In genomic region chr7:73531506-73532093, GRCm38 (mm10) we compare ENCODE assay signal across 8 mouse cellular contexts. TPM values are rescaled to one million over a fixed set of nuclear protein-coding genes. Genes with fewer than 3 reads are reported as not detected.
DNase-seq lines count a peak whose midpoint lies in the region; ATAC-seq and TF ChIP-seq lines count a peak whose summit lies in the region.

No protein-coding gene starts in this region.

- H3K4me2 ChIP-seq in kidney, embryonic 14.5 days (replicated peaks; ENCODE audit: low read depth, low read length), result no peak overlapping the region
- H3K4me2 ChIP-seq in intestine, embryonic 16.5 days (ENCODE audit: low read depth, low read length), result no peak overlapping the region

- H3K4me1 ChIP-seq in kidney, embryonic 14.5 days (ENCODE audit: control insufficient read depth, insufficient read depth, low read length), result peaks cover 22% of the 10 kb centered on the region
- peaks cover 75% of the 10 kb centered on the region for H3K4me1 ChIP-seq in G1E (ENCODE audit: insufficient read depth, low read depth, low read length)
- H3K4me1 ChIP-seq in intestine, embryonic 16.5 days (ENCODE audit: control insufficient read depth, insufficient read depth, low read length), result peaks cover 45% of the 10 kb centered on the region

- H3K4me3 ChIP-seq in kidney, embryonic 14.5 days (ENCODE audit: low read length), result no peak overlapping the region
- H3K4me3 ChIP-seq in G1E (ENCODE audit: low read depth, low read length), result no peak overlapping the region
- no peak overlapping the region for H3K4me3 ChIP-seq in intestine, embryonic 16.5 days (ENCODE audit: low read length)

- no peak for DNase-seq in kidney, adult 8-10 months
- peak; percentile 80 for DNase-seq in 416B (ENCODE audit: low read depth)
- no peak for DNase-seq in G1E (ENCODE audit: low spot score)
- no peak for DNase-seq in frontal cortex, adult 2 months (ENCODE audit: extremely low spot score in 1 of 2, low spot score in 1 of 2)
- no peak for DNase-seq in layer of hippocampus, postnatal 14 days (ENCODE audit: low spot score in 2 of 2)

- H3K27ac ChIP-seq in kidney, embryonic 14.5 days (ENCODE audit: low read depth, low read length), result peak overlapping the region; percentile 62
- peak overlapping the region; percentile 45; the same call in 1 of the 2 replicates for H3K27ac ChIP-seq in intestine, embryonic 16.5 days (ENCODE audit: low read length)

- peaks cover 30% of the 10 kb centered on the region; the same call in 1 of the 2 replicates for H3K36me3 ChIP-seq in kidney, embryonic 14.5 days (ENCODE audit: control insufficient read depth, insufficient read depth, low read length)
- peaks cover 76% of the 10 kb centered on the region for H3K36me3 ChIP-seq in G1E (replicated peaks)
- no peaks in the 10 kb centered on the region for H3K36me3 ChIP-seq in intestine, embryonic 16.5 days (ENCODE audit: control insufficient read depth, insufficient read depth, low read length)

- no peak for ATAC-seq in kidney, embryonic 14.5 days (ENCODE audit: low FRiP score, low TSS enrichment)
- 0 out of 2 replicates have a peak, but pooled peaks have one; percentile 45 for ATAC-seq in G1E (ENCODE audit: extremely low read depth, insufficient number of reproducible peaks, low FRiP score, poor library complexity, severe bottlenecking)
- no peak for ATAC-seq in intestine, embryonic 16.5 days
- ATAC-seq in frontal cortex, adult (ENCODE audit: low TSS enrichment), result no peak

- no peaks in the 10 kb centered on the region for H3K27me3 ChIP-seq in kidney, embryonic 14.5 days (ENCODE audit: control insufficient read depth, insufficient read depth, low read length)
- no peaks in the 10 kb centered on the region for H3K27me3 ChIP-seq in G1E (ENCODE audit: insufficient read depth, low read length)
- no peaks in the 10 kb centered on the region for H3K27me3 ChIP-seq in intestine, embryonic 16.5 days (replicated peaks; ENCODE audit: control insufficient read depth, insufficient read depth, low read length)

- WGBS in kidney, embryonic 14.5 days, result 74% methylated on average over 7 of the region's 7 CpGs
- 74% methylated on average over 7 of the region's 7 CpGs for WGBS in intestine, embryonic 16.5 days

- no peak for TF ChIP-seq CTCF in G1E (IDR thresholded peaks at IDR 0.05; ENCODE audit: low read depth, low read length)

- H3K9ac ChIP-seq in kidney, embryonic 14.5 days (ENCODE audit: low read depth, low read length), result no peak overlapping the region
- 0 out of 2 replicates have a peak overlapping the region, but pooled peaks have one; percentile 13 for H3K9ac ChIP-seq in intestine, embryonic 16.5 days (ENCODE audit: low read depth, low read length)

- H3K9me3 ChIP-seq in kidney, embryonic 14.5 days (ENCODE audit: control insufficient read depth, low read length), result no peaks in the 10 kb centered on the region
- no peaks in the 10 kb centered on the region for H3K9me3 ChIP-seq in G1E (replicated peaks)
- no peaks in the 10 kb centered on the region for H3K9me3 ChIP-seq in intestine, embryonic 16.5 days (ENCODE audit: control insufficient read depth, low read length)

RNA-seq across cellular contexts. Expression of gene Chd2, which starts 10.0 kb away (rescaled TPM):
- polyA plus RNA-seq in kidney, embryonic 14.5 days (2014; fragmentation: Nextera tagmentation; extraction: Ambion mirVana), result 43.7 and 70.9 TPM in 2 replicates
- total RNA-seq in G1E (2014; fragmentation: Nextera tagmentation) (217 and 257 TPM in 2 replicates), G1E (2017) (83.7 and 125 TPM in 2 replicates)
- polyA plus RNA-seq in G1E (2012), result 57.8 and 76.7 TPM in 2 replicates
- polyA plus RNA-seq in intestine, embryonic 16.5 days (2015; fragmentation: Nextera tagmentation; extraction: Ambion mirVana), result 40.1 and 41.1 TPM in 2 replicates
- polyA plus RNA-seq in frontal cortex, adult 2 months (2012; rRNA removed), result 34.3 and 37.0 TPM in 2 replicates
- 10 to 100 TPM; 47.2 to 49.8 TPM for total RNA-seq in layer of hippocampus, postnatal 14 days (2021)
